Mouse (Mus musculus) liver, embryonic 14.5 days (tissue): ENCODE results near the gene Celf2.

ENCODE experiments used
- CTCF ChIP-seq: IDR thresholded peaks from 2 replicates; pipeline ENCODE4 v1.5.1; 2016; ENCODE audit warnings: antibody characterized with exemption, low read depth, control low read depth
- EP300 ChIP-seq: IDR thresholded peaks from 2 replicates; pipeline ENCODE4 v1.6.1; 2016; ENCODE audit warnings: antibody characterized with exemption, low read depth

DNA sequence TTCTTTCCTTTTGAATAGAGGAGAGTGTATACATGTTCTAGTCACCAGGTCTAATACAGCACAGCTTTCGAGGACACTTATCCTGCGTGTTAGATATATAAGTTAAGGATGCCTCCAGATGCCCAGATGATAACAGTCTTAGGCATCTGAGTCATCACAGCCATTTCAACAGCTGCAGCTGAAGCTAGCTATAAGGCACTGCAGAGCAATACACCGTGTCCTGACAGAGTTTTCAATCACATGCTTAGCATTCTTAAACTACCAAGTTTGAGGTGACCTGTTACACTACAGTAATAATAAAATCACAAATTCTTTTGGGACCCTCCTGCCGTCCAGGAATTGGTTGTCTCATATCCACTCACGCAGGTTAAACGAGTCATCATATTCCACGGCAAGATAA is 714.5 kb downstream of the Celf2 start:
- no peak for TF ChIP-seq EP300
- no peak for TF ChIP-seq CTCF
